Mouse (Mus musculus) heart, postnatal 0 days (tissue): ENCODE measurements around the gene Sirpa. TPM values are rescaled to one million over a fixed set of nuclear protein-coding genes. Genes with fewer than 3 reads are reported as not detected.

Source experiments
- ATAC-seq: fragments of 200-750 bp; cut with Nextera tagmentation; 2 replicates; pipeline ENCODE4 v1.8.0; 2017; ENCODE audit warnings: low read depth, moderate number of reproducible peaks, moderate library complexity; ENCODE audit not compliant: insufficient read depth
- DNase-seq: peaks from one replicate; pipeline ENCODE4 v3.0.0-alpha.2; 2016; ENCODE audit warnings: low spot score
- H3K27ac ChIP-seq: fragments of 300-500 bp; sonication (generic); 2 replicates; pipeline ENCODE4 v1.5.1; 2014; ENCODE audit warnings: low read depth, mild to moderate bottlenecking
- H3K27me3 ChIP-seq: fragments of 300-500 bp; sonication (generic); 2 replicates; pipeline ENCODE4 v1.6.1; 2014; ENCODE audit warnings: low read length, mixed read lengths; ENCODE audit not compliant: control insufficient read depth, insufficient read depth
- H3K36me3 ChIP-seq: fragments of 300-500 bp; sonication (generic); replicated peaks from 2 replicates; pipeline ENCODE4 v1.6.1; 2014; ENCODE audit warnings: low read length, mixed read lengths; ENCODE audit not compliant: control insufficient read depth, insufficient read depth
- H3K4me1 ChIP-seq: fragments of 300-500 bp; sonication (generic); 2 replicates; pipeline ENCODE4 v1.6.1; 2014; ENCODE audit warnings: antibody characterized with exemption; ENCODE audit not compliant: control insufficient read depth, insufficient read depth
- H3K4me2 ChIP-seq: fragments of 300-500 bp; sonication (generic); 2 replicates; pipeline ENCODE4 v1.6.1; 2014; ENCODE audit warnings: low read depth, mild to moderate bottlenecking, low read length, moderate library complexity
- H3K4me3 ChIP-seq: fragments of 300-500 bp; sonication (generic); 2 replicates; pipeline ENCODE4 v1.5.1; 2014; ENCODE audit warnings: low read depth, low read length
- H3K9ac ChIP-seq: fragments of 300-500 bp; sonication (generic); replicated peaks from 2 replicates; pipeline ENCODE4 v1.6.1; 2014; ENCODE audit warnings: low read depth, low read length, mixed read lengths
- H3K9me3 ChIP-seq: fragments of 300-500 bp; sonication (generic); replicated peaks from 2 replicates; pipeline ENCODE4 v1.6.1; 2016; ENCODE audit warnings: low read length; ENCODE audit not compliant: control insufficient read depth
- CTCF ChIP-seq: IDR thresholded peaks from 2 replicates; pipeline ENCODE4 v1.5.1; 2016; ENCODE audit warnings: antibody characterized with exemption, control low read depth, low read depth
- EP300 ChIP-seq: IDR thresholded peaks from 2 replicates; pipeline ENCODE4 v1.6.1; 2016; ENCODE audit warnings: antibody characterized with exemption, low read depth
- WGBS: fragments of 180-500 bp; shearing (Covaris S2); extraction: QIAGEN DNeasy Blood & Tissue Kit; methylation state at CpG from one replicate; pipeline ENCODE4 v1.1.7; 2014; 5-methylcytosine and 5-hydroxymethylcytosine counted together
- polyA plus RNA-seq: library from polyadenylated mRNA; unstranded; fragments of >200 nt; fragmentation: Nextera tagmentation; extraction: Ambion mirVana; gene quantifications from 2 replicates; pipeline ENCODE4 v1.2.1, GENCODE M21; 2015
- total RNA-seq: library from RNA; depleted of rRNA; stranded (reverse); fragments of >200 nt; gene quantifications from 2 replicates; pipeline ENCODE4 v1.2.3, GENCODE M21; 2014; ENCODE audit warnings: low replicate concordance

Gene Sirpa
- total and polyA plus RNA-seq, 2 experiments from 2014 or later: 10.8 to 43.9 TPM

- Histone ChIP-seq H3K4me1 (no peaks in the 10 kb centered on the region), H3K27me3 (no peaks in the 10 kb centered on the region), H3K9ac (no peak overlapping the region), H3K4me2 (no peak overlapping the region), H3K9me3 (no peaks in the 10 kb centered on the region), H3K36me3 (no peaks in the 10 kb centered on the region), H3K4me3 (no peak overlapping the region), H3K27ac (no peak overlapping the region)
- no peak for TF ChIP-seq CTCF
- no peak for TF ChIP-seq EP300
- WGBS: 65% methylated on average over 3 of the region's 3 CpGs
- ATAC-seq (no peak), DNase-seq (no peak)
These were observed 30.8 kb upstream of the Sirpa start for GRCm38 (mm10) chr2:129561796-129562195.

DNA sequence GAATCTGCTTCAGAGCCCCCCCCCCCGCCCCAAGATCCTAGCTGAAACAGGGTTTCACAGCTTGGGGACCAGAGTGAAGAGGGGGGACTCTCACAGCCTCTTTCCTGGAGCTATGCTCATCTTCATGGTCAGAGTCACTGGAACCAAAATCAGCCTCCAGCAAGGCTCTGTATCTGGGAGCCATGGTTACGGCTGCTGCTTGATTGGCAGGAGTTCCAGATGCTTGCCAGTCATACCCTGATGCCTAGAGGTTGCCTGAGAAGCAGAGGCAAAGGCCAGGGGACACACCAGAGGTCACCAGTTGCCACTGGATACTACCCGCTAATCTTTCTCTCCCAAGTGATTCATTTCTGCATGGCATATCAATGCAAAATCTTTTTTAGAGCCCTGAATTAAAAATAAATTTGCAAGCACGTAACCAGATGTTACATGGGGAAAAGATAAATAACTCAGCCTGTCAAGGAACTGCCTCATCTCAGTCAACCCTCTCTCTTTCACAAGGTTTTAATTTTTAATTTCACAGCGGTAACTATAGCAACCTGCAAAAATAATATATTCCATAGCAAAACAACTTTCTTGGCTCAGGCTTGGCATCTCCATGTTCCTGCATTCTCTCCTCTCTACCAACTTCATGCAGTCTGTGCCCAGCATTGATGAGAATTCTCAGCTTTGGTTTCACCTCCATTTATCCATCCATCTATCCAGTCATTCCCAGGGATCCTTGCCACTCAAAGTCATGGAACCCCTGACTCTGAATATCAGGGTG is 28.5 kb upstream of the Sirpa start:
- Histone ChIP-seq H3K27ac (no peak overlapping the region), H3K4me3 (no peak overlapping the region), H3K4me2 (no peak overlapping the region), H3K36me3 (no peaks in the 10 kb centered on the region), H3K4me1 (no peaks in the 10 kb centered on the region), H3K27me3 (no peaks in the 10 kb centered on the region), H3K9me3 (no peaks in the 10 kb centered on the region), H3K9ac (no peak overlapping the region)
- DNase-seq (no peak), ATAC-seq (no peak)
- TF ChIP-seq EP300: no peak
- TF ChIP-seq CTCF: no peak
- 65% methylated on average over 5 of the region's 5 CpGs for WGBS

- TF ChIP-seq EP300 (no peak), CTCF (no peak)
- Histone ChIP-seq H3K9me3 (no peaks in the 10 kb centered on the region), H3K4me2 (no peak overlapping the region), H3K4me3 (no peak overlapping the region), H3K36me3 (no peaks in the 10 kb centered on the region), H3K27ac (no peak overlapping the region), H3K4me1 (no peaks in the 10 kb centered on the region), H3K27me3 (peaks cover 9% of the 10 kb centered on the region), H3K9ac (no peak overlapping the region)
- 69% methylated on average over 7 of the region's 7 CpGs for WGBS
- DNase-seq: no peak
- ATAC-seq: no peak
These were observed 23.5 kb upstream of the Sirpa start for GRCm38 (mm10) chr2:129569120-129569519.

GRCm38 (mm10) chr2:129569556-129569955 is 23.1 kb upstream of the Sirpa start:
- no peak for ATAC-seq
- H3K4me1 ChIP-seq: no peaks in the 10 kb centered on the region
- H3K4me2 ChIP-seq: no peak overlapping the region
- no peaks in the 10 kb centered on the region for H3K36me3 ChIP-seq
- TF ChIP-seq EP300 (no peak), CTCF (no peak)
- DNase-seq: no peak
- WGBS: 57% methylated on average over 5 of the region's 5 CpGs
- no peak overlapping the region for H3K4me3 ChIP-seq
- peaks cover 13% of the 10 kb centered on the region for H3K27me3 ChIP-seq
- H3K27ac ChIP-seq: no peak overlapping the region
- H3K9ac ChIP-seq: no peak overlapping the region
- no peaks in the 10 kb centered on the region for H3K9me3 ChIP-seq

- no peak for TF ChIP-seq EP300
- peaks cover 14% of the 10 kb centered on the region for H3K27me3 ChIP-seq
- H3K4me3 ChIP-seq: no peak overlapping the region
- no peak overlapping the region for H3K4me2 ChIP-seq
- 30% methylated on average over 4 of the region's 4 CpGs for WGBS
- DNase-seq (no peak), ATAC-seq (no peak)
- H3K4me1 ChIP-seq: no peaks in the 10 kb centered on the region
- no peak overlapping the region for H3K9ac ChIP-seq
- H3K36me3 ChIP-seq: no peaks in the 10 kb centered on the region
- H3K9me3 ChIP-seq: no peaks in the 10 kb centered on the region
- H3K27ac ChIP-seq: no peak overlapping the region
These were observed 18.8 kb upstream of the Sirpa start for GRCm38 (mm10) chr2:129573701-129574273.
